ENCODE assay signal across 7 mouse cellular contexts in the genomic region with DNA sequence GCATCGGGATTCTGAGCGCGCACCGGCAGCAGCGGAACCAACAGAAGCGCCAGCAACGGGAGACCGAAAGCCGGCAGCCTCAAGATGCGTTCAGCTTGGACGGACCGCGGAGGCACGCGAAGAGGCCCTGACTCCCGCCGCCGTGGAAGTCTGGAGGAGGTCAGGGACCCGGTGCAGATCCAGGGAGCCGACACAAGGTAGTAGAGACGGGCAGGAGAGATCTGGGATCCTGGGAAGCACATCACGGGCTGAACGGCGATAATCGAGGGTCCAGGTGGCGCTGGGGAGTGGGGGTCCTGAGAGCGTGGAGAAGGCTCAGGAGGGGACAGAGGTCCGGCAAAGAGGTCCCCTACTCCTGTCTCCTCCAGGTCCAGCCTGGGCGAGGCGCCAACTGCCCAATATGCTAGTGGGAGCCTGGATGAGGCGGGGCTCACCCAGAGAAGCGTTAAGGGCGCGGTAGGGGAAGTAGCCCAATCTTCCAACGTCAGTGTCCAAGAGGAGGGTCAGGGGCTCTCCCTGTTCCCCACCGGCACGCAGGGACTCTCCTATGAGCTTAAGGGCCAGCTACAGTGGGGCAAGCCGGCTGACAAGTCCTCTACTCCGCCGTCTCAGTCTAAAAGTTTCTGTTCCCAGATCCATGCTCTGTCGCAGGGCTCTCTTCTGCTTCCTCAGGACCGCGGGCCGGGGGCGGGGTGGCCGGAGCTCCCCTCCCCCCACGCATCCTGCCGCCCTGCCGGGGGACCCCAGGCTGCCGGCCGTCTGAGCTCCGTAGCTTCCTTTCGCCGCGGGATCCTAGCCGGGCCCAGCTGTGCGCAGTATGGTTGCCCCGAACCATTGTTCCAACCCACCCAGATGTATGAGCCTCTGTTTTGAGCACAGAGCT. TPM values are rescaled to one million over a fixed set of nuclear protein-coding genes. Genes with fewer than 3 reads are reported as not detected.
DNase-seq lines count a peak whose midpoint lies in the region; ATAC-seq lines count a peak whose summit lies in the region.

A gene (minus strand): TSS at position 665 of the 883 bp plus-strand sequence.

- H3K27me3 ChIP-seq in lung, embryonic 16.5 days (ENCODE audit: control insufficient read depth, insufficient read depth, low read depth, low read length), result peaks cover 11% of the 10 kb centered on the region
- peaks cover 8% of the 10 kb centered on the region; the same call in 1 of the 2 replicates for H3K27me3 ChIP-seq in forebrain, embryonic 11.5 days (ENCODE audit: control insufficient read depth, insufficient read depth, low read length)
- H3K27me3 ChIP-seq in neural tube, embryonic 11.5 days (ENCODE audit: control insufficient read depth, insufficient read depth, low read length), result peaks cover 15% of the 10 kb centered on the region

- H3K4me3 ChIP-seq in lung, embryonic 16.5 days (ENCODE audit: low read length), result peak within 1 kb of the TSS; percentile 58
- H3K4me3 ChIP-seq in forebrain, embryonic 11.5 days (ENCODE audit: low read depth, low read length), result peak within 1 kb of the TSS; percentile 37
- peak within 1 kb of the TSS; percentile 38 for H3K4me3 ChIP-seq in neural tube, embryonic 11.5 days (ENCODE audit: low read depth, low read length)

- no peaks in the 10 kb centered on the region for H3K36me3 ChIP-seq in lung, embryonic 16.5 days (ENCODE audit: control insufficient read depth, insufficient read depth, low read length)
- H3K36me3 ChIP-seq in forebrain, embryonic 11.5 days (ENCODE audit: control insufficient read depth, insufficient read depth, low read length), result no peaks in the 10 kb centered on the region
- no peaks in the 10 kb centered on the region for H3K36me3 ChIP-seq in neural tube, embryonic 11.5 days (ENCODE audit: control insufficient read depth, insufficient read depth, low read length)

- H3K9me3 ChIP-seq in lung, embryonic 16.5 days (ENCODE audit: control insufficient read depth, low read length), result no peaks in the 10 kb centered on the region
- H3K9me3 ChIP-seq in forebrain, embryonic 11.5 days (ENCODE audit: control insufficient read depth, low read length), result no peaks in the 10 kb centered on the region
- no peaks in the 10 kb centered on the region for H3K9me3 ChIP-seq in neural tube, embryonic 11.5 days (ENCODE audit: control insufficient read depth, low read length)

- no peak for DNase-seq in lung, postnatal 36 days
- peak; percentile 61 for DNase-seq in forebrain, embryonic 11.5 days (ENCODE audit: low spot score)
- DNase-seq in kidney, postnatal 4 days, result peak; percentile 52 to 64
- peak; percentile 45 for DNase-seq in neural tube, embryonic 11.5 days (ENCODE audit: low spot score)
- DNase-seq in B cell, adult 2 months, result no peak
- DNase-seq in yolk sac, embryonic 10.5 days (ENCODE audit: low spot score), result no peak

- WGBS in lung, embryonic 16.5 days, result under 1% methylated on average over 58 of the region's 58 CpGs
- WGBS in forebrain, embryonic 11.5 days, result under 1% methylated on average over 58 of the region's 58 CpGs
- WGBS in neural tube, embryonic 11.5 days, result under 1% methylated on average over 57 of the region's 58 CpGs

- H3K4me2 ChIP-seq in lung, embryonic 16.5 days (ENCODE audit: low read depth, low read length), result peak within 1 kb of the TSS; percentile 93
- peak within 1 kb of the TSS; percentile 51 for H3K4me2 ChIP-seq in forebrain, embryonic 11.5 days (ENCODE audit: low read depth, low read length, severe bottlenecking)
- H3K4me2 ChIP-seq in neural tube, embryonic 11.5 days (ENCODE audit: low read depth), result peak within 1 kb of the TSS; percentile 68

- no peak within 1 kb of the TSS for H3K27ac ChIP-seq in lung, embryonic 16.5 days (ENCODE audit: low read length)
- no peak within 1 kb of the TSS for H3K27ac ChIP-seq in forebrain, embryonic 11.5 days (ENCODE audit: low read depth, low read length)
- no peak within 1 kb of the TSS for H3K27ac ChIP-seq in neural tube, embryonic 11.5 days (ENCODE audit: low read depth, low read length)

- peak; percentile 61 for ATAC-seq in lung, embryonic 16.5 days (ENCODE audit: low read depth)
- peak; percentile 53 for ATAC-seq in forebrain, embryonic 11.5 days (replicated peaks; ENCODE audit: low FRiP score)
- peak; percentile 38; the same call in 1 of the 2 replicates for ATAC-seq in neural tube, embryonic 11.5 days (ENCODE audit: insufficient read depth, low FRiP score, low TSS enrichment)

- H3K4me1 ChIP-seq in lung, embryonic 16.5 days (replicated peaks; ENCODE audit: control insufficient read depth, insufficient read depth, low read length), result peaks cover 8% of the 10 kb centered on the region; the same call in 1 of the 2 replicates
- peaks cover 2% of the 10 kb centered on the region; the same call in 1 of the 2 replicates for H3K4me1 ChIP-seq in forebrain, embryonic 11.5 days (replicated peaks; ENCODE audit: control insufficient read depth, insufficient read depth, low read length)
- H3K4me1 ChIP-seq in neural tube, embryonic 11.5 days (ENCODE audit: control insufficient read depth, insufficient read depth, low read length), result peaks cover 3% of the 10 kb centered on the region; the same call in 1 of the 2 replicates

- peak within 1 kb of the TSS; percentile 66 for H3K9ac ChIP-seq in lung, embryonic 16.5 days (ENCODE audit: low read length)
- H3K9ac ChIP-seq in forebrain, embryonic 11.5 days (ENCODE audit: low read length), result peak within 1 kb of the TSS; percentile 48
- H3K9ac ChIP-seq in neural tube, embryonic 11.5 days (ENCODE audit: low read length), result peak within 1 kb of the TSS; percentile 37

RNA-seq across cellular contexts. Expression of the gene that starts here (rescaled TPM):
- polyA plus RNA-seq in lung, embryonic 16.5 days (2015; fragmentation: Nextera tagmentation; extraction: Ambion mirVana), result 0.49 and 0.78 TPM in 2 replicates
- 0.41 and 1.0 TPM in 2 replicates for polyA plus RNA-seq in forebrain, embryonic 11.5 days (2014; fragmentation: Nextera tagmentation; extraction: Ambion mirVana)
- 0.85 and 0.94 TPM in 2 replicates for polyA plus RNA-seq in neural tube, embryonic 11.5 days (2014; fragmentation: Nextera tagmentation; extraction: Ambion mirVana)

Comparison
In these comparisons a context has a peak if more than half of its experiments do, and no peak if none do; other contexts are left out.
1. Peak in ATAC-seq, H3K4me3 ChIP-seq, H3K9ac ChIP-seq and H3K4me2 ChIP-seq in lung, embryonic 16.5 days; RNA of the gene not detected or under 1 TPM.
2. Peak in DNase-seq, ATAC-seq, H3K4me3 ChIP-seq, H3K9ac ChIP-seq and H3K4me2 ChIP-seq in neural tube, embryonic 11.5 days; RNA of the gene not detected or under 1 TPM.
3. DNase-seq: peak in forebrain, embryonic 11.5 days (single experiment) and kidney, postnatal 4 days (2 of 2); none in lung, postnatal 36 days (single experiment), B cell, adult 2 months (0 of 2) and yolk sac, embryonic 10.5 days (single experiment).
4. Peak in every context shown above with its lines, with median percentiles within 50 percentile points of each other: ATAC-seq, H3K4me2 ChIP-seq, H3K4me3 ChIP-seq and H3K9ac ChIP-seq.